Mouse (Mus musculus): ENCODE data around the gene Carmil1. TPM values are rescaled to one million over a fixed set of nuclear protein-coding genes. Genes with fewer than 3 reads are reported as not detected.
A peak's percentile ranks its signal among the peaks of the same experiment; 100 is the strongest.

The Carmil1 gene
- total RNA-seq, 2 experiments from 2014 or later, result 1.5 to 3.6 TPM

DNA sequence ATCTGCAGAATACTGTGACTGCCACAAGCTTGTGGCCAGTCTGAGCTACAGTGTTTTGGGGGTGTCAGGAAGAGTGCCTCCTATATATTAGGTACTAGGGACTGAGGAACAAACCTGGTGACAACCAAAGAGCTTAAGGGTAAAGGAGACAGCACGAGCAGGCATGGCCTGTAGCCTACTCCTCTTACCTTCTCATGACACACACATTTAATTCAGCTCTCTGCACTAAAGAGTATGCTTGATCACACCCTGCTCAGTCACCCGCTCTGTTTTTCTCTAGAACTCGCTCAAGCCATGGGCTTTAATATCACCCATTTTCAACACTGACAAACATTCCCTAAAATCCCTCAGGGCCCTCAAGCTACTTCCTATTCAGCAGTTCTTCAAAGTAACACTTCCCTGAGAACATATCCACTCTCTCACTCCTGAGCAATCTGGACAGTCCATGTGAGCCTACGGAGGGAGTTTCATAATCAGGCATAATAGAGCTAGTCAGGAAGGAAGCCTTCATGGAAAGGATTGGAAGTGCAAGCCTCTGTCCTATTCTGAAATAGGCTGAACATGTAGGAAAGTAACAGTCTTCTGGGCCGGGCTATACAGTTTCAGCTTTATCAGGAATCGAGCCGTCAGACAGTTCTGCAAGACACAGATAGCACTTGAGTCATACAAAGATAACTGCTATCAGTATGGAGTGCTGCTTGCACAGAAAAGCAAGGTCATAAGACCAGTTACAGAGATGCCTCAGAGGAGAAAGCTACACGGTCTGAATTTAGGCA lies 121.2 kb downstream of the Carmil1 start:
- ATAC-seq (replicated peaks; ENCODE audit: poor library complexity, severe bottlenecking), result no peak

DNA sequence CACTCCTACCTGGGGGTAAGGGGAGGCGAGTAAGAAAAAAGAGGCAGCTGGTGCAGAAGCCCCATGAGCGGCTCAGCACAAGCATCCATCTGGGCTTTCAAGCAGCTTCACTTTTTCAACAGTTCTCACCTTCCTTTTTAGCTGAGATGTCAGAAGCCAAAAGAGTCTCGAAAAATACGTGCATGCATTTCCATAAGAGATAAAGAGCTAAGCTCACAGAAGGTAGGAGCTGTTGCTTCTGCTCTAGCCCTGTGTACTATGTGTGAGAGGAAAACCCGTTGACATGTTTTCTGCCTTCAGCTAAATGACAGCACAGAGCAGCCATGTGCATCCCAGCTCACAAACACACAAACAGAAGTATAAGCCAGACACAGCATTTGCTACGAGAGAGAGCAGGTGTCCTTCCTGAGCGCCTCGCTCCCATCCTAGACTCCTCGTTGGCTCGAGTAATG lies 123.0 kb downstream of the Carmil1 start:
- no peak for ATAC-seq (replicated peaks; ENCODE audit: poor library complexity, severe bottlenecking)

DNA sequence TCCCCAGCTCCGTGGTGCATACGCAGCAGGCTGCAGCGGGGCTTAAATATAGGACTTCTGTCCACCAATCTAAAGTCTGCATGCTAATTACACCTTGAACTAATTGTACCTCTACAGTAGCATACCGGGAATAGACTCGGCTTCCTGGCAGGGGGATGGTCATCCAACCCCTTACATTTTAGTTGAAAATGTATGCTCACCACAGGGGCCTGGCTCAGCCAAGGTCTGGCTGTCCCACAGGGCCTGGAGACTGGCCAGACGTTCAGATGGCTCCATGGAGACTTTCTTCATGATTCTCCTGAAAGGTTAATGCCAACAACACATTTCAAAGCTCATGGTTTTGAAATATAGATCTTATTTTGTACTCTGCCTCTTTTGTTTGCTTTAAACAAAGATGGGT lies 125.4 kb downstream of the Carmil1 start:
- ATAC-seq (replicated peaks; ENCODE audit: poor library complexity, severe bottlenecking), result no peak

DNA sequence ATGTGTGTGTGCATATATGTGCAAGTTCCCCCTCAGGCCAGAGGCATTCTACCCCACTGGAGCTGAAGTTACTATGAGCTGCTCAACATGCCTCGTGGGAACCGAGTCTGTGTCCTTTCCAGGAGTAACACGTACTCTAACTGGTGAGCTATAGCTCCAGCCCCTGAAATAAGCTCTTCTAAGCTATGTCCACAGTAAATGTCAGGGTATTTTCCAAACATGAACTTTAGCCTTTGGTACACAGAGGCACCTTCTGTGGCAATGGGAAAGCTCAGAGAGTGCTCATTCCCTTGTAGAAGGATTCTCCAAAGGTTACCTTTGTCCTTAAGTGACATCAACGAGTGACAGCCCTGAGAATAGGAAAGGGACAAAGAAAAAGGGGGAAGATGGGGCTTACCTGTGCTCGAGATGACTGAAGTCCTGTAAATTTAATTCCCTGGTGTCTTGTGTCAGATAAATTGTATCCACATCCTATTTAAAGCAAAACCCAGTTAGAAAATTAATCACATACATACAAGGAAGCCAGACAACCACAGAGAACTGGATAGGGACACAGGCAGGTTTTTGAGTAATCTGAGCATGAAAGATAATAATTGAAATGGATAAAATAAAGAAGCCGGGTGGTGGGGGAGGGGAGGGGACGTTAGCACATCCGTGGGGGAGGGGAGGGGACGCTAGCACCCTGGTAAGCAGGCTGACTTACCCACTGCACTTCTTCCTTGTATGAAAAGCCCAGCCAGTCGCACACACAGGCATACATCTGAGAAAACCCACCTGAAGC lies 126.1 kb downstream of the Carmil1 start:
- ATAC-seq (replicated peaks; ENCODE audit: poor library complexity, severe bottlenecking), result no peak

DNA sequence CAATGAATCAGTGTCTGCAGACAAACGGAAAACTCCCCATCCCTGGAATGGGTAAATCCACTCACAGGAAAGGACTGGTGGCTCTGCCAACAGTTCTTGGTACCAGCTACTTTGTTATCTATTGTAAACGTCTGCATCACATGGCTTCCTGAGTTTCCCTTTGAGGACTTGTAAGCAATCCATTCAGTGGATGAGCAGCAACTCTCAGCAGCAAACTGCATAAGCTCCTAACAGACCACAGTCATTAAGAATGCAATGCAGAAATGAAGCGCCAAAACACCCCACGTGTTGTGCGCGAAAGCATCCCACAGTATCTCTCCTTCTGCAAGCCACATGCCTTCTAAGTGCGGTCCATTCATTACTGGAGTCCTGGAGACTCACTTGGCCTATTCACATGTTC lies 128.0 kb downstream of the Carmil1 start:
- no peak for ATAC-seq (replicated peaks; ENCODE audit: poor library complexity, severe bottlenecking)

DNA sequence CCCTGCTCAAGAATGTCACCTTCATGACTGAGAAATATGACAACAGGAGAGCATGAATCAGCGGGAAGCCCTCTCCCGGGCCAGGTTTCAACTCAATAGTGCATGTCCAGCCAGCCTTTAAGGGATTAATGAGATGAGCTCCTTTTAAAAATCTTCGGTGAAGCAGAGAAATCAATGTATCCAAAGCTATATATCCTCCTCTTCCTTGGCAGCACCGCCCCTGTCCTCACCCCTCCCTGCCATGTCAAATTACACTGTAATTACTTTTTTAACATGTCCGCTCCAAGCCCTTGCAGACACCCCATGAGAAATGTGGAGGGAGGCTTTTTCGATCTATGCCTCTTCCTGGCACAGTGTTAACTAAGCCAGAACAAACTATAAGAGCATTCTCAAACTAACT lies 129.3 kb downstream of the Carmil1 start:
- ATAC-seq (replicated peaks; ENCODE audit: poor library complexity, severe bottlenecking), result no peak

DNA sequence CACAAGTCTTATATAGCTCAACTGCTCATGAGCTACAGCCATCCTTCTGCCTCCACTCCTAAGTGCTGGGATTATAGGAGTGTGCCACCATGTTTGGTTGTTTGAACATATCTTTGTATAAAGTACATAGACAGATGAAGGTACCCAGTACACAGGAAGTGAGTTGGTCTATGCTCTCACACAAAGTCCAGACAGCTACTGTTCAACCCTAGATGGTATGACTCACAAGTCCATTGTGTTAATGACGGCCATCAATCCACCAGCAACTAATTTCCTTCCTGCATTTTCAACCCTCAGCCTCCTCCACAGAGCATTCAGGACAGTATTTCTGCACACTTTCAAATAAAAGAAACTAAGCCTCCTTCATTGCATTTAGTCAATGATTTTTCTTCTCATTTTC lies 132.0 kb downstream of the Carmil1 start:
- ATAC-seq (replicated peaks; ENCODE audit: poor library complexity, severe bottlenecking), result no peak

DNA sequence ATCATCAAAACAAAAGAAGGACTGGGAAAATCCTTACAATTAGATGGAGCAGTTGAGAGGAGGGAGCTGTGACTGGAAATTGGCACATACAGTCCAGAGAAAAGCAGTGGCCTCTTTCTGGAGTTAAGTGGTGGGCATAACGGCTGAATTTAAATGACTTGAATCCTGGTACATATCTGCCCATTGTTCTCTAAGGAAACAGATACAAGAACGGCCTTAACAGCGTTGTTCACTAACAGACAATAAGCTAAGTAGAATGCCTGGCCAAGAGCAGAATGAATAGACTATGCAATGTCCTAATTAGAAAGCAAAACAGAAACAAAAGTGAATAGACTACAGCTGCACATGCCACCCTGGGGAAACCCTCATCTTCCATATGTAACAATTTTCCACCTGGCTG lies 133.6 kb downstream of the Carmil1 start:
- no peak for ATAC-seq (replicated peaks; ENCODE audit: poor library complexity, severe bottlenecking)

DNA sequence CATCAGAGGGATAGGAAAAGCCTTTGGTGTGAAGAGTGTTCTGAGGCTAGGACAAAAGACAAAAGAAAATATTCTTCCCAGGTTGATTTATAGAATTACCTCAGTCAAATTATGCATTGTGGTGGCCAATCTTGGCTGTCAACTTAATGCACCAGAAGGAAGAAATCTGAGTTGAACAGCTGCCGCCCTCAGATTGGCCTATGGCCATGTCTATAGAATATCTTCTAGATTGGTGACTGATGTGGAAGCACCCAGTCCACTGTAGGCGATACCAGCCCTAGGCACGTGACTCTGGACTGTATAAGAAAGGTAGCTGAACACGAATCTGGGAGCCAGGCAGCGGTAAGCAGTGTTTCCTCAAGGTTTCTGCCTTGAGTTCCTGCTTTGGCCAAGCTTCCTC lies 134.1 kb downstream of the Carmil1 start:
- no peak for ATAC-seq (replicated peaks; ENCODE audit: poor library complexity, severe bottlenecking)

DNA sequence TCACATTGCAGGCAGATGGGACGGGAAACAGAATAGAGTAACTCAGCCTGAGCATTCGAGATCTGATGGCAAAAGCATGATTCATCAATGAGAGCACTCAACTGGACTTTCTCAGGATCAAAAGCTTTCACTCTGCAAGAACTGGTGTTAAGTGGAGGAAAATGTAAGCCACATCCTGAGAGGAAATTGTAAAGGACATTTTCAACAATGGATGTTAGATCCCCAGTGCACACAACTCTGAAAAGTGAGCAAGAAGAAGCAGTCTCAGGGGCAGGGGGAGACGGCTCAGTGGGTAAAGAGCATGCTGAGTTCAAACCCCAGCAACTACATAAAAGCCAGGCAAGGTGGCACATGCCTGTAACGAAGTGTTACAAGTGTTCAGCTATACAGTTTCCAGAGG lies 135.7 kb downstream of the Carmil1 start:
- ATAC-seq (replicated peaks; ENCODE audit: poor library complexity, severe bottlenecking), result no peak

DNA sequence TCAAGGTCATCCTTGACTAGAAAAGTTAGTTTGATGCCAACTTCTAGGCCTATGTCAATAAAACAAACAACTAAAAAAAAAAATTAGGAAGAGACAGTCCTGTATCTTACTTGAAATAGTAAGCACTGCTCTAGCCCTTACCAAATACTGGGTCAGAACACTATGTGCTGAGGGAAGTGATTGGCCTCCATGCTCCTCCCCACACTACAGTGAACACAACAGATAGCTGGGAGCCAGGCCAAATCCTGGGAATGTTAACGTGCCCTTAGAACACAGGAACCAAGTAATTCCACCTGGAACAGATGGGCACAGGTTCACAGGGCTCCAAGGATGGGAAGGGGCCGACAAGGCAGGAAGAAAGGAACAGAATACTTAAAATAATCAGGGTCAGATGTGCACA lies 136.5 kb downstream of the Carmil1 start:
- no peak for ATAC-seq (replicated peaks; ENCODE audit: poor library complexity, severe bottlenecking)

DNA sequence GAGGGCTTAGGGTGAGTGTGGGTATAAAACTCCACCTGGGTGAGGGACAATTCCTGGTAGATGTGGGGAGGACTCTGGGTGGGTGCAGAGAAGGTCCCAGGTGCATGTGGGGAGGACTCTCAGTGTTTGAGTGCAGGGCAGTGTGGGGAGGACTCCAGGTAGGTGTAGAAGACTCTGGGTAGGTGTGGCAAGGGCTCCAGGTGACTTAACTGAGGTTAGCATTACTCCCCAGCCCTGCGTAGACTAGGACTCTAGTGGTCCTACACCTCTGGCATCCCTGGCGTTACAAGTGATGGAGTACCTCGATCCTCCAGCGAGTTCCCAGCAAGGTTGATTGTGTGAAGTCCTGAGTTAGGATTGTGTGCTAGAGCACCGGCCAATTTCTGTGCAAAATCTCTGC lies 143.8 kb downstream of the Carmil1 start:
- no peak for ATAC-seq (replicated peaks; ENCODE audit: poor library complexity, severe bottlenecking)

DNA sequence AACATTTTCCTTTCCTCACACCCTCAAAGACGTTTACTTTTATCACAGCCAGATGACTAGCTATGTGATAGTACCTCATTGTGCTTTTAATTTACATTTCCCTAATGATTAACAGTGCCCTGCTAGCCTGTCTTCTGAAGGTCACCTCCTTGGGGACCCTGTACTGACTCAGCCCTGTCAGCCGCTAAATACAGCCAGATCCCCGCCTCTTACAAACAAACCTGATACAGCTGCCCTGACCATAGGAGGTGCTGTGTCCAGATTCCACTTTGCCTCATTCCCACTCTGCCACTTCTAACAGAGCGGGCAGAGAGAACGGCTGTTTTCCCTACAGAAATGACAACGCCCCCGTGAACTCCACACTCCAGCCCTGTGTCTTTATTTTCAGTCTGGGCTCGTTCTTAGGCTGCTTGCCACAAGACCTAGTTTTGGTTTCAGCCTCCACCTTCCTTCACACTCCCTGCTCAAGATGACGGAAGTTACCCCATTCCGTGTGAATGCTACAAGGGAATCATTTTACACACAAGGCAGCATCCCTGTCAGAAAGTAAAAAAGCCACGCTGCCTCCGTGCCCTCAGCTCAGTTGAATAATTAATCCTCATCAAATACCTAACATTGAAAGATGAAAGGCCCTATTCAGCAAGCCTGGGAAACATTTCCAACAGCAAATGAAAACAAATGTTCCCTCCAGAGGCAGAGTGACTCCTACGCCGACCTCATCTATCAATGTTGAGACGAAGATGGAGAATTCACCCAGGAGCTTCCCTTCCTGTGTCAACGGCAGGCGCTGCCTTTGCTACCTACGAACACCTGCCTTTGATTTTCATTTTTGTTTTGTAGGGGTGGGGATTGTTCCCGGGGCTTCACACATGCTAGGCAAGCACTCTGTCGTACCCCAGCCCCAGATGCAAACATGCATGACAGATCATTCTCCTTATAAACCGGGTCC lies 145.0 kb downstream of the Carmil1 start:
- no peak for ATAC-seq (replicated peaks; ENCODE audit: poor library complexity, severe bottlenecking)

DNA sequence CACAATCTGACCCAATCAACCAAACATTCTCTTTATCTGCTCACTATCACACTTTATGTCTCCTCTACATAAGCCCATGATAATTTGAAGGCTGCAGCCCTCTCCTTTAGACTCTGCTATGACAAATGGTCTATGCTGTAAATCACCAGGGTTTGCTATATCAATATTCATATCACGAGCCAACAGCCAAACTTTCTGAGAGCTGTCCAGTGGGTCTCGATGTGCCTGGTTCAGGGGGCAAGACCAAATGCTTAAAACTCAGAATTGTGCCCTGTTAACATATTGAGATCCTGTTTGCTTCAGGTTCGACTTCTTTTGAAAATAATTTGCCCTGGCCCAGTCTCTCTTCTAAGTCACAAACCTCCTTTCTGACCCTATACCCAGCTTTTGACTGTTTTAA lies 147.7 kb downstream of the Carmil1 start:
- no peak for ATAC-seq (replicated peaks; ENCODE audit: poor library complexity, severe bottlenecking)

DNA sequence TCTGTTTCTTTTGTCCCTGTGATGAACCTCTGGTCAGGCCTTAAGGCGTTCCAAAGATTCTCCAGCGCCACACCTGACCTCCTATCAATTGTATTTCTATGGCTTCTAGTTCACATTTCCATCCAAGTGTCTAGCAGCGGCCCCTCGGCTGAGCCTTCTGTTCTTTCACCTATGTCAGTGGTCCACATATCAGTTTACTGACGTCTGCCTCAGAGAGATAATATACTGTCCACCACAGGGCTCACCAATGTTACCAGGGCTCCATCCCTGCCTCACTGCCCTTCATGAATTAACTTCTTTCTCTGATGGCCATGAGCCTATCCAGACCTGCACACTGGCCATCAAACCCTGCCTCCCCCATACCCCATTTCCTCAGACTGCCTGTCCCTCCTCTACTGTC lies 149.3 kb downstream of the Carmil1 start:
- no peak for ATAC-seq (replicated peaks; ENCODE audit: poor library complexity, severe bottlenecking)

DNA sequence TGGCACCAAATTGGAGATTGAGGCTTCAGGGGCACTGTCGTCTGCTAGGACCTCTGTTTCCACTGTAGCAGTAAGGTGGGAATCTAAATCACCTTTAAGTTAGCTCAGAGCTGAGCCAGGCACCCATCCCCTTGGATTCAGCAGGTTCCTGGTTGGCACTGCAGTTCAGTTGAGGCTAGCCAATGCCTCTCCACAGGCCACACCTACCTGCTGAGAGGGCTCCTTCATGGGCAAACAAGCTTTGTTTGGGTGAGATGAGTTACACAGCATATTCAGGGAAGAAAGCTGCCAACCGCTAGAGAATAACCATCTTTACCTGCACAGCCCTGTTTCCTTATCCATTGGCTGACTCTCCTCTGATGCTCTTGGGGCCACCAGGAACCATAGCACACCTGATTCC lies 149.9 kb downstream of the Carmil1 start:
- no peak for ATAC-seq (replicated peaks; ENCODE audit: poor library complexity, severe bottlenecking)

DNA sequence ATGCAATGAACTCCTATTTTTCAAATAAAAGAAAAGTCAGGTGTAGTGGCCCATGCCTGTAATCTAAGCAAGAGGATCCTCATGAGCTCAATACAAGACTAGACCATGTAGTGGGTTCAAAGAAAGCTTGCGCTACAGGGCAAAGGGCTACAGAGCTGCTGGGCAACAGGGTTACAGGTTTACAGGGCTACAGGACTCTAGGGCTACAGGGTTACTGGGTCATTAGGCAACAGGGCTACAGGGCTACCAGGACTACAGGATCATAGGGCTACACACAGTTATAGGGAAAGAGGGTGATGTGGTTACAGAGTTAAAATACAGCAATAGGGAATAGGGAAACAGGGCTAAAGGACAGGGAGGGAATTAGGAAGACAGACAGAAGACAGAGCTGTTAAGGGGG lies 151.9 kb downstream of the Carmil1 start:
- ATAC-seq (replicated peaks; ENCODE audit: poor library complexity, severe bottlenecking), result no peak

DNA sequence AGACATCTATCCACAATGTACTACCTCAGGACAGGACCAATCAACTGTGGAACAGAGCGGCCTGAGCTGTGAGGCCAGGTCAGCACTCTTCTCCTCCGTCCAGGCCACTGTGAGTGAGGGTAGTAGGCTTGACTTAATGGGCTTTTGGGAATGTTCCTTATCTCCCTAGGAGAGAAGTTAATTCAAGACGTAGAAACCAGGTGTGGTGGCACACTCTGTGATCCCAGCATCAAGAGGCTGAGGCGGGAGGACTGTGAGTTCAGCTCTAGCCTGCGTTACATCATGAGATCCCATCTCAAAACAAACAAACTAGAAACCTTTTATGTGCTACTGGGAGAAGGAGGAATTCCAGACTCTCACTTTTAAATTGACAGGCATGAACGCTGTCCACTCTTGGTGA lies 154.7 kb downstream of the Carmil1 start:
- no peak for ATAC-seq (replicated peaks; ENCODE audit: poor library complexity, severe bottlenecking)

DNA sequence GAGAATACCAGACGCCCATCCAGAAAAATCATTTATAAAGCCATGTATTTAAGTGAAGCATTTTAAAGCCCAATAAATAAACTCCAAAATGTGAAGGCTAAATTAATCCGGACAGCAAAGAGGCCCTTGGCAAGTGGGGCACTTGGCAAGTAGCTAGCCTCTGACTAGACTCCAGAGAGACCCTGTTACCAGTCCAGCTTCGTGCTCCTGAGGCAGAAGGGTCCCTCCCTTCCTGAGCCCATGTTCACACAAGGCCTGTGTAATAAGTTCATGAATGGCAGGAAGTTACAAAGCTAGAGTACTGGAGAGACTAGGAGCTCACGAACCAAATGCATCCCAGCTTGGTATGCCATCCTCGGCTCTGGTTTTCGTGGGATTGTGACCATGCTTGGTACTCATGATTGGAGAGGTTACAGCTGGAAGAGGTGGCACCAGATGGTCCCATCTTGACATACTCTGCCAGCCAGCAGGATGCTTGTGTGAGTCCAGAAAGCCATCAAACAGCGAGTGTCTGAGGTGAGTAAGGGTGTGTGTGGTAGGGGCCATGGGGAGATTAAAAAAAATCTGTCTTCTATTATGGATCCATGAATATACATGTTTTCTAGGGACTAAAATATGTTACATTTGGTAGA lies 163.3 kb downstream of the Carmil1 start:
- ATAC-seq (replicated peaks; ENCODE audit: poor library complexity, severe bottlenecking), result no peak

DNA sequence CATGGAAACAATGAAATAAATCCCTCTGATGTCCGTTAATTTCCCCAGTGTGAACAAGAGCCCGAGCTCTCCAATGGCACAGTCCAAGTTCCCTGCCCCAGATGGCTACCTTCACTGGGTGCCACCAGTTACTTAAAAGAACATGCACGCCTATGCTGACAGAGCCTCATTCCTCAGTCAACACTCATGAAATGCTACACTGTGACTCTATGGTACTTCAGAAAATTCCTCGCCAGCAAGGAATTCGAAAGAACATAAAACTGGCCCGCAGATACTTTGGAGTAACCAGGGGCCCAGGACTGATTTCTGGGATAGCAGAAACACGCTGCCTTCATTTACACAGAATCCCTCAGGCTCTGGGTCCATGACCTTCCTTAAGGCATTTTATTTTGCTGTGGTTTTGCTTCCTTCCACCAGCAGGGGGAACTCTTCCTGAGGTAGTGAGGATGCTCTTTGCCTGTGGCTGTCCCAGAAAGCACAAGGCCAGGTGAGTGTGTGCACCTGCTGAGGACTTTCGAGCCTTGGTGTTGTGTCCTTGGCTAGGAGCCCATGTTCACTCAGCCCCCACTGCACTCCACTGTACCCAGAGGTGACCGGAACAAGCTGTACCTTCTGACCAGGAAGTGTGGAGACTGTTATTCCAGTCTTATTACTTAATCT lies 167.8 kb downstream of the Carmil1 start:
- ATAC-seq (replicated peaks; ENCODE audit: poor library complexity, severe bottlenecking), result peak; percentile 50; the same call in 1 of the 2 replicates
